Mouse (Mus musculus) bone marrow macrophage, adult 2 months (primary cell): ENCODE measurements at regions not wholly inside any gene's neighbourhood (a gene's known extent, or its start where the extent isn't known, plus 50 kb on each side); places are given as distances from the start of the nearest gene placed in this dataset.

ENCODE experiments used
- CTCF ChIP-seq: IDR thresholded peaks from 2 replicates; pipeline ENCODE4 v1.5.1; 2012; ENCODE audit warnings: low read depth, mild to moderate bottlenecking, low read length, moderate library complexity
- POLR2A ChIP-seq: IDR thresholded peaks from 2 replicates; pipeline ENCODE4 v1.6.1; 2012; ENCODE audit warnings: mild to moderate bottlenecking, low read depth, low read length, borderline replicate concordance

GRCm38 (mm10) chr7:137974705-137975104, 422.8 kb downstream of the Tcerg1l start:
- no peak for TF ChIP-seq POLR2A
- no peak for TF ChIP-seq CTCF
